Mouse (Mus musculus): ENCODE data around the gene Cfap97.
"Not testable (repeated sequence)": the region's sequence is repeated elsewhere in the genome, so short reads cannot be mapped to it uniquely, and the experiment has no call there.

DNA sequence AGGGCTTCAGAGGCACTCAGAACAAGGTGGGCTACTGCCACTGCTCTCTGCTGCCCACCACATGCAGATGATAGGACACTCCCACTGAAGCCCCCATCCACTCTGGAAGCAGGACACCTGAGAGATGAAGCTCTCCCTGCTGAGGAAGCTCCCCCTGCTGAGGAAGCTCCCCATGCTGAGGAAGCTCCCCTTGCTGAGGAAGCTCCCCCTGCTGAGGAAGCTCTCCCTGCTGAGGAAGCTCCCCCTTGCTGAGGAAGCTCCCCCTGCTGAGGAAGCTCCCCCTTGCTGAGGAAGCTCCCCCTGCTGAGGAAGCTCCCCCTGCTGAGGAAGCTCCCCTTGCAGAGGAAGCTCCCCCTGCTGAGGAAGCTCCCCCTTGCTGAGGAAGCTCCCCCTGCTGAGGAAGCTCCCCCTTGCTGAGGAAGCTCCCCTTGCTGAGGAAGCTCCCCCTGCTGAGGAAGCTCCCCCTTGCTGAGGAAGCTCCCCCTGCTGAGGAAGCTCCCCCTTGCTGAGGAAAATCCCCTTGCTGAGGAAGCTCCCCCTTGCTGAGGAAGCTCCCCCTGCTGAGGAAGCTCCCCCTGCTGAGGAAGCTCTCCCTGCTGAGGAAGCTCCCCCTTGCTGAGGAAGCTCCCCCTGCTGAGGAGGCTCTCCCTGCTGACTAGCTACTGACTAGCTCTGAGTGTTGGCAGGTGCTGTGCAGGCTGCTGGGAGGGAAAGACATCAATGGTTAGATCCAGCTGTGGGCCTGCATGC is 38.0 kb upstream of the Cfap97 start:
- TF ChIP-seq POLR2A, CTCF (IDR thresholded peaks at IDR 0.05; ENCODE audit: insufficient read depth, low read depth, low read length): not testable (repeated sequence)
